Mouse (Mus musculus): Measurements from ENCODE around the gene Gng2. TPM values are rescaled to one million over a fixed set of nuclear protein-coding genes. Genes with fewer than 3 reads are reported as not detected.
"Not testable (repeated sequence)": the region's sequence is repeated elsewhere in the genome, so short reads cannot be mapped to it uniquely, and the experiment has no call there.

Gene Gng2
- polyA plus RNA-seq, 1 experiment from 2014 or later, result 60.6 TPM

- not testable (repeated sequence) for H3K4me3 ChIP-seq; H3K4me2 ChIP-seq; H3K36me3 ChIP-seq; H3K9ac ChIP-seq; H3K4me1 ChIP-seq; H3K27me3 ChIP-seq; ATAC-seq (ENCODE audit: insufficient number of reproducible peaks, low FRiP score, low TSS enrichment, low read depth); H3K9me3 ChIP-seq; H3K27ac ChIP-seq
- WGBS, result 90% methylated on average over 1 of the region's 1 CpGs
Measured at GRCm38 (mm10) chr14:19884431-19884830, 93.0 kb downstream of the Gng2 start.

- Histone ChIP-seq H3K4me3 (no peak overlapping the region), H3K9me3 (no peaks in the 10 kb centered on the region), H3K9ac (no peak overlapping the region), H3K36me3 (0 out of 2 replicates have a peak, but pooled peaks cover 7% of the 10 kb centered on the region), H3K27me3 (no peaks in the 10 kb centered on the region), H3K4me2 (no peak overlapping the region), H3K27ac (no peak overlapping the region), H3K4me1 (no peaks in the 10 kb centered on the region)
- ATAC-seq (ENCODE audit: insufficient number of reproducible peaks, low FRiP score, low TSS enrichment, low read depth), result no peak
- 75% methylated on average over 11 of the region's 11 CpGs for WGBS
Measured at GRCm38 (mm10) chr14:19874201-19874807, 103.1 kb downstream of the Gng2 start.

- H3K27me3 ChIP-seq, result no peaks in the 10 kb centered on the region
- H3K36me3 ChIP-seq, result no peaks in the 10 kb centered on the region
- H3K4me2 ChIP-seq, result no peak overlapping the region
- H3K4me3 ChIP-seq, result no peak overlapping the region
- no peak for ATAC-seq (ENCODE audit: insufficient number of reproducible peaks, low FRiP score, low TSS enrichment, low read depth)
- no peak overlapping the region for H3K27ac ChIP-seq
- 70% methylated on average over 5 of the region's 5 CpGs for WGBS
- H3K9me3 ChIP-seq, result no peaks in the 10 kb centered on the region
- H3K4me1 ChIP-seq, result no peaks in the 10 kb centered on the region
- no peak overlapping the region for H3K9ac ChIP-seq
Measured at GRCm38 (mm10) chr14:19867286-19867935, 110.0 kb downstream of the Gng2 start.

- not testable (repeated sequence) for H3K27me3 ChIP-seq; H3K4me2 ChIP-seq; H3K9ac ChIP-seq; H3K4me1 ChIP-seq; H3K4me3 ChIP-seq; H3K36me3 ChIP-seq; ATAC-seq (ENCODE audit: insufficient number of reproducible peaks, low FRiP score, low TSS enrichment, low read depth); H3K9me3 ChIP-seq; H3K27ac ChIP-seq
- WGBS, result 83% methylated on average over 9 of the region's 9 CpGs
Measured at GRCm38 (mm10) chr14:19865121-19865520, 112.3 kb downstream of the Gng2 start.

GRCm38 (mm10) chr14:19861311-19862080 is 115.9 kb downstream of the Gng2 start:
- no peak overlapping the region for H3K9ac ChIP-seq
- 82% methylated on average over 8 of the region's 8 CpGs for WGBS
- no peak overlapping the region for H3K27ac ChIP-seq
- ATAC-seq (ENCODE audit: insufficient number of reproducible peaks, low FRiP score, low TSS enrichment, low read depth), result no peak
- H3K4me2 ChIP-seq, result no peak overlapping the region
- no peaks in the 10 kb centered on the region for H3K9me3 ChIP-seq
- no peaks in the 10 kb centered on the region for H3K27me3 ChIP-seq
- H3K36me3 ChIP-seq, result no peaks in the 10 kb centered on the region
- no peaks in the 10 kb centered on the region for H3K4me1 ChIP-seq
- no peak overlapping the region for H3K4me3 ChIP-seq

- Histone ChIP-seq H3K4me3 (no peak overlapping the region), H3K4me1 (no peaks in the 10 kb centered on the region), H3K36me3 (no peaks in the 10 kb centered on the region), H3K27ac (no peak overlapping the region), H3K9me3 (no peaks in the 10 kb centered on the region), H3K27me3 (no peaks in the 10 kb centered on the region), H3K4me2 (no peak overlapping the region), H3K9ac (no peak overlapping the region)
- 85% methylated on average over 4 of the region's 4 CpGs for WGBS
- ATAC-seq (ENCODE audit: insufficient number of reproducible peaks, low FRiP score, low TSS enrichment, low read depth), result no peak
Measured at GRCm38 (mm10) chr14:19860281-19860680, 117.1 kb downstream of the Gng2 start.

GRCm38 (mm10) chr14:19858808-19859776 is 118.3 kb downstream of the Gng2 start:
- Histone ChIP-seq H3K9ac (no peak overlapping the region), H3K36me3 (no peaks in the 10 kb centered on the region), H3K9me3 (no peaks in the 10 kb centered on the region), H3K4me1 (no peaks in the 10 kb centered on the region), H3K4me3 (no peak overlapping the region), H3K27me3 (no peaks in the 10 kb centered on the region), H3K4me2 (no peak overlapping the region), H3K27ac (no peak overlapping the region)
- ATAC-seq (ENCODE audit: insufficient number of reproducible peaks, low FRiP score, low TSS enrichment, low read depth), result no peak
- WGBS, result 42% methylated on average over 8 of the region's 8 CpGs

GRCm38 (mm10) chr14:19858279-19858678 is 119.1 kb downstream of the Gng2 start:
- no peak overlapping the region for H3K27ac ChIP-seq
- H3K4me3 ChIP-seq, result no peak overlapping the region
- no peaks in the 10 kb centered on the region for H3K36me3 ChIP-seq
- no peak for ATAC-seq (ENCODE audit: insufficient number of reproducible peaks, low FRiP score, low TSS enrichment, low read depth)
- no peaks in the 10 kb centered on the region for H3K27me3 ChIP-seq
- H3K4me1 ChIP-seq, result no peaks in the 10 kb centered on the region
- H3K4me2 ChIP-seq, result no peak overlapping the region
- no peak overlapping the region for H3K9ac ChIP-seq
- WGBS, result 65% methylated on average over 2 of the region's 2 CpGs
- H3K9me3 ChIP-seq, result no peaks in the 10 kb centered on the region

GRCm38 (mm10) chr14:19853471-19853870 is 124.0 kb downstream of the Gng2 start:
- Histone ChIP-seq H3K4me3 (no peak overlapping the region), H3K4me2 (no peak overlapping the region), H3K4me1 (no peaks in the 10 kb centered on the region), H3K9me3 (no peaks in the 10 kb centered on the region), H3K9ac (no peak overlapping the region), H3K36me3 (no peaks in the 10 kb centered on the region), H3K27me3 (no peaks in the 10 kb centered on the region), H3K27ac (no peak overlapping the region)
- 39% methylated on average over 3 of the region's 3 CpGs for WGBS
- ATAC-seq (ENCODE audit: insufficient number of reproducible peaks, low FRiP score, low TSS enrichment, low read depth), result no peak

GRCm38 (mm10) chr14:19839600-19840332 is 137.7 kb downstream of the Gng2 start:
- H3K4me1 ChIP-seq, result peaks cover 3% of the 10 kb centered on the region; the same call in 1 of the 2 replicates
- peak overlapping the region; percentile 28 for H3K4me3 ChIP-seq
- no peaks in the 10 kb centered on the region for H3K27me3 ChIP-seq
- H3K9ac ChIP-seq, result peak overlapping the region; percentile 17; the same call in 1 of the 2 replicates
- no peak for ATAC-seq (ENCODE audit: insufficient number of reproducible peaks, low FRiP score, low TSS enrichment, low read depth)
- WGBS, result 26% methylated on average over 15 of the region's 15 CpGs
- no peak overlapping the region for H3K27ac ChIP-seq
- no peaks in the 10 kb centered on the region for H3K36me3 ChIP-seq
- no peaks in the 10 kb centered on the region for H3K9me3 ChIP-seq
- H3K4me2 ChIP-seq, result peak overlapping the region; percentile 46

GRCm38 (mm10) chr14:19836289-19836688 is 141.1 kb downstream of the Gng2 start:
- ATAC-seq (ENCODE audit: insufficient number of reproducible peaks, low FRiP score, low TSS enrichment, low read depth), result no peak
- Histone ChIP-seq H3K4me2 (no peak overlapping the region), H3K4me1 (peaks cover 3% of the 10 kb centered on the region; the same call in 1 of the 2 replicates), H3K9me3 (no peaks in the 10 kb centered on the region), H3K36me3 (no peaks in the 10 kb centered on the region), H3K4me3 (no peak overlapping the region), H3K27ac (no peak overlapping the region), H3K9ac (no peak overlapping the region), H3K27me3 (no peaks in the 10 kb centered on the region)
- 84% methylated on average over 3 of the region's 3 CpGs for WGBS

Measured in limb, embryonic 15.5 days (tissue).